Mouse (Mus musculus) heart, postnatal 36 days (tissue): ENCODE measurements around the gene Csnk1e. TPM values are rescaled to one million over a fixed set of nuclear protein-coding genes. Genes with fewer than 3 reads are reported as not detected.

Experiments used
- DNase-seq, 2 experiments: peaks; one replicate each; pipeline ENCODE4 v3.0.0; 2021 to 2022
- intact Hi-C: fragments of 180-260 bp; cut with DNase I; formaldehyde crosslinking; loops from one replicate; pipeline ENCODE4 v1.15.1; 2025
- total RNA-seq, 2 experiments: library from RNA; stranded (reverse); gene quantifications; 2 replicates each; pipeline ENCODE4 v1.2.3; 2021

Csnk1e gene
- total RNA-seq, 2 experiments from 2014 or later = 55.8 to 60.5 TPM

GRCm38 (mm10) chr15:79429527-79429926, 25.8 kb downstream of the Csnk1e start:
- no peak for DNase-seq
- intact Hi-C loops = loop anchor here (5.0 kb wide), 1 partner anchor 38 kb away; no protein-coding TSS in a partner anchor

- no peak for DNase-seq
- intact Hi-C loops = loop anchor here (5.0 kb wide), 1 partner anchor 39 kb away; no protein-coding TSS in a partner anchor
Measured at GRCm38 (mm10) chr15:79428616-79429015, 26.8 kb downstream of the Csnk1e start.

GRCm38 (mm10) chr15:79427516-79427915, 27.9 kb downstream of the Csnk1e start:
- intact Hi-C loops = loop anchor here (2.0 to 5.0 kb wide), 2 partner anchors 19 to 40 kb away; no protein-coding TSS in a partner anchor
- no peak for DNase-seq

- DNase-seq = peak in 1 of 2 experiments; percentile 19
- intact Hi-C loops = loop anchor here (5.0 kb wide), 1 partner anchor 42 kb away; no protein-coding TSS in a partner anchor
Measured at GRCm38 (mm10) chr15:79425516-79425915, 29.9 kb downstream of the Csnk1e start.

GRCm38 (mm10) chr15:79424602-79425001, 30.8 kb downstream of the Csnk1e start:
- DNase-seq = no peak
- intact Hi-C loops = loop anchor here (5.0 kb wide), 1 partner anchor 43 kb away; no protein-coding TSS in a partner anchor

- intact Hi-C loops = no loop called here
- no peak for DNase-seq
Measured at GRCm38 (mm10) chr15:79422715-79423243, 32.6 kb downstream of the Csnk1e start.

GRCm38 (mm10) chr15:79418677-79419076, 36.7 kb downstream of the Csnk1e start:
- no peak for DNase-seq
- intact Hi-C loops = no loop called here

GRCm38 (mm10) chr15:79418265-79418664, 37.1 kb downstream of the Csnk1e start:
- DNase-seq = no peak

GRCm38 (mm10) chr15:79417379-79417778, 38.0 kb downstream of the Csnk1e start:
- no peak for DNase-seq
- intact Hi-C loops = no loop called here

More at GRCm38 (mm10) chr15:79418265-79418664, 37.1 kb downstream of the Csnk1e start:
- intact Hi-C loops = no loop called here

GRCm38 (mm10) chr15:79416460-79417085, 38.8 kb downstream of the Csnk1e start:
- DNase-seq = no peak
- intact Hi-C loops = no loop called here

GRCm38 (mm10) chr15:79414513-79414912, 40.9 kb downstream of the Csnk1e start:
- intact Hi-C loops = no loop called here
- no peak for DNase-seq

- DNase-seq = no peak
- intact Hi-C loops = no loop called here
Measured at GRCm38 (mm10) chr15:79413802-79414201, 41.6 kb downstream of the Csnk1e start.

GRCm38 (mm10) chr15:79413201-79413600, 42.2 kb downstream of the Csnk1e start:
- intact Hi-C loops = no loop called here
- DNase-seq = no peak

- DNase-seq = no peak
- intact Hi-C loops = loop anchor here (2.0 kb wide), 1 partner anchor 55 kb away; no protein-coding TSS in a partner anchor
Measured at GRCm38 (mm10) chr15:79411363-79412065, 43.9 kb downstream of the Csnk1e start.

GRCm38 (mm10) chr15:79409077-79409573, 46.2 kb downstream of the Csnk1e start:
- intact Hi-C loops = loop anchor here (2.0 kb wide), 1 partner anchor 18 kb away; no protein-coding TSS in a partner anchor
- DNase-seq = no peak

GRCm38 (mm10) chr15:79406564-79406963, 48.8 kb downstream of the Csnk1e start:
- intact Hi-C loops = no loop called here
- DNase-seq = no peak

GRCm38 (mm10) chr15:79404277-79404676, 51.1 kb downstream of the Csnk1e start:
- intact Hi-C loops = no loop called here
- no peak for DNase-seq

GRCm38 (mm10) chr15:79403763-79404210, 51.6 kb downstream of the Csnk1e start:
- no peak for DNase-seq
- intact Hi-C loops = loop anchor here (1.0 to 2.0 kb wide), 3 partner anchors 23 to 161 kb away; no protein-coding TSS in a partner anchor

- peak; percentile 92 to 93 for DNase-seq
- intact Hi-C loops = loop anchor here (1.0 to 2.0 kb wide), 3 partner anchors 22 to 160 kb away; no protein-coding TSS in a partner anchor
Measured at GRCm38 (mm10) chr15:79402836-79403762, 52.3 kb downstream of the Csnk1e start, which contains the start of gene Tmem184b. Gene Tmem184b, minus strand, starts transcription at chr15:79403569.

- no peak for DNase-seq
- intact Hi-C loops = loop anchor here (2.0 kb wide), 2 partner anchors 21 to 159 kb away; no protein-coding TSS in a partner anchor
Measured at GRCm38 (mm10) chr15:79402176-79402575, 53.2 kb downstream of the Csnk1e start.
